Mouse (Mus musculus) ES-E14 (cell line): ENCODE results near the gene Cox18.

Source experiments
- CHD2 ChIP-seq: IDR thresholded peaks from 2 replicates; pipeline ENCODE4 v1.6.1; 2014; ENCODE audit warnings: mild to moderate bottlenecking, low read depth, low read length, inconsistent platforms
- HCFC1 ChIP-seq: IDR thresholded peaks from 2 replicates; pipeline ENCODE4 v1.6.1; 2012; ENCODE audit warnings: low read length, inconsistent platforms, borderline replicate concordance; ENCODE audit not compliant: insufficient read depth
- MAFK ChIP-seq: IDR thresholded peaks from 2 replicates; pipeline ENCODE4 v1.6.1; 2014; ENCODE audit warnings: mild to moderate bottlenecking, low read depth, low read length, inconsistent platforms; ENCODE audit not compliant: insufficient read depth
- ZC3H11A ChIP-seq: IDR thresholded peaks from 2 replicates; pipeline ENCODE4 v1.6.1; 2012; ENCODE audit warnings: low read depth, mild to moderate bottlenecking, inconsistent platforms, low read length, borderline replicate concordance
- ZNF384 ChIP-seq: IDR thresholded peaks from 2 replicates; pipeline ENCODE4 v1.6.1; 2012; ENCODE audit warnings: low read depth, low read length, inconsistent platforms

GRCm38 (mm10) chr5:90247503-90247902, 23.7 kb upstream of the Cox18 start:
- TF ChIP-seq CHD2 (no peak), MAFK (no peak), ZC3H11A (no peak), ZNF384 (no peak), HCFC1 (no peak)
